Mouse (Mus musculus): ENCODE results near the gene Ccdc152. TPM values are rescaled to one million over a fixed set of nuclear protein-coding genes. Genes with fewer than 3 reads are reported as not detected.

Ccdc152 gene
- polyA plus RNA-seq, 1 experiment from 2014 or later, result 0.31 TPM

- H3K27ac ChIP-seq, result no peak overlapping the region
- no peaks in the 10 kb centered on the region for H3K27me3 ChIP-seq
- ATAC-seq (ENCODE audit: low FRiP score, low read depth), result no peak
- H3K4me2 ChIP-seq (replicated peaks), result no peak overlapping the region
- H3K36me3 ChIP-seq, result no peaks in the 10 kb centered on the region; the same call in 1 of the 2 replicates
- H3K9me3 ChIP-seq, result no peaks in the 10 kb centered on the region
- H3K4me1 ChIP-seq, result no peaks in the 10 kb centered on the region
- H3K4me3 ChIP-seq, result no peak overlapping the region
- no peak overlapping the region for H3K9ac ChIP-seq
Measured at GRCm38 (mm10) chr15:3312937-3313336, 9.6 kb upstream of the Ccdc152 start.

GRCm38 (mm10) chr15:3309856-3310255, 6.5 kb upstream of the Ccdc152 start:
- Histone ChIP-seq H3K9ac (no peak overlapping the region), H3K4me2 (replicated peaks) (no peak overlapping the region), H3K36me3 (no peaks in the 10 kb centered on the region), H3K4me1 (no peaks in the 10 kb centered on the region), H3K27ac (no peak overlapping the region), H3K9me3 (no peaks in the 10 kb centered on the region), H3K27me3 (no peaks in the 10 kb centered on the region), H3K4me3 (no peak overlapping the region)
- WGBS, result 87% methylated on average over 3 of the region's 3 CpGs
- no peak for ATAC-seq (ENCODE audit: low FRiP score, low read depth)

DNA sequence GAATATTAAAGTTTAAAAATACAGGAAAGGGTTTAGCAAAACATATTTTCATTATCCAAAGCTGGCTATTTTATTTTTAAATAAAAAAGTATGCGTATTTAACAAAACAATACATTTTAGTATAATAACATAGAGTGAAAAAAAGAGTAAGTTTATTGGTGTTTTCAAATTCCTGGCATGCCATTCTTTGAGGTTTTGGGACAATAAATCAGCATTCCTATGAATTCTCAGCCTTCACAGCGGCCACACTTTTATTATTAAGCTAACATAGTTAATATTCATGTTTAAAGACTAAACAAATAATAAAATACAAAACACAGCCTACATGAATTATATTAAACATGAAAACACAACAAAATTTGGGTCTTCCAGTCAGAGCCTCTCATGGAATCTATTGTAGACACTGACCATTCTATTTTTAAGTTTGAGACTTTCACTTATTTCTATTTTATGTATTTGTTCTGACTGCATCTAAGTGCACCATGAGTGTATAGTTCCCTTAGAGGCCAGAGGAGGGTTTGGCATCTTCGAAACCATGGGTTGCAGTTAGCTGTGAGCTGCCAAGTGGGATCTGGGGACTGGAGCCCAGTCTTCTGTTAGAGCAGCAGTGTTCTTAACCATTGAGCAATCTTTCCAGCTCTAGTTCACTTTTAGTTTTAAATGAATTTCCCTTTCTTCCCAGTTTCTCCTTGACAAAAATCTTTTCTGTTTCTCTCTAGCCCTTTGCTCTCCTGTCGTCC, 2.8 kb downstream of the Ccdc152 start:
- Histone ChIP-seq H3K9ac (no peak overlapping the region), H3K4me2 (replicated peaks) (no peak overlapping the region), H3K36me3 (no peaks in the 10 kb centered on the region), H3K27me3 (no peaks in the 10 kb centered on the region), H3K4me1 (0 out of 2 replicates have a peak, but pooled peaks cover 5% of the 10 kb centered on the region), H3K4me3 (no peak overlapping the region), H3K27ac (no peak overlapping the region), H3K9me3 (no peaks in the 10 kb centered on the region)
- WGBS, result 68% methylated on average over 4 of the region's 4 CpGs
- no peak for ATAC-seq (ENCODE audit: low FRiP score, low read depth)

- H3K9me3 ChIP-seq, result no peaks in the 10 kb centered on the region
- H3K4me3 ChIP-seq, result no peak overlapping the region
- WGBS, result 76% methylated on average over 8 of the region's 8 CpGs
- H3K27me3 ChIP-seq, result no peaks in the 10 kb centered on the region
- ATAC-seq (ENCODE audit: low FRiP score, low read depth), result no peak
- H3K4me1 ChIP-seq, result 0 out of 2 replicates have a peak, but pooled peaks cover 5% of the 10 kb centered on the region
- no peak overlapping the region for H3K4me2 ChIP-seq (replicated peaks)
- H3K36me3 ChIP-seq, result no peaks in the 10 kb centered on the region
- no peak overlapping the region for H3K27ac ChIP-seq
- H3K9ac ChIP-seq, result no peak overlapping the region
Measured at GRCm38 (mm10) chr15:3297615-3298014, 5.7 kb downstream of the Ccdc152 start.

- no peaks in the 10 kb centered on the region for H3K27me3 ChIP-seq
- no peak overlapping the region for H3K4me2 ChIP-seq (replicated peaks)
- 77% methylated on average over 1 of the region's 1 CpGs for WGBS
- H3K9ac ChIP-seq, result no peak overlapping the region
- no peaks in the 10 kb centered on the region for H3K9me3 ChIP-seq
- H3K36me3 ChIP-seq, result no peaks in the 10 kb centered on the region
- no peak for ATAC-seq (ENCODE audit: low FRiP score, low read depth)
- H3K27ac ChIP-seq, result no peak overlapping the region
- no peak overlapping the region for H3K4me3 ChIP-seq
- 0 out of 2 replicates have a peak, but pooled peaks cover 5% of the 10 kb centered on the region for H3K4me1 ChIP-seq
Measured at GRCm38 (mm10) chr15:3295986-3296385, 7.3 kb downstream of the Ccdc152 start.

DNA sequence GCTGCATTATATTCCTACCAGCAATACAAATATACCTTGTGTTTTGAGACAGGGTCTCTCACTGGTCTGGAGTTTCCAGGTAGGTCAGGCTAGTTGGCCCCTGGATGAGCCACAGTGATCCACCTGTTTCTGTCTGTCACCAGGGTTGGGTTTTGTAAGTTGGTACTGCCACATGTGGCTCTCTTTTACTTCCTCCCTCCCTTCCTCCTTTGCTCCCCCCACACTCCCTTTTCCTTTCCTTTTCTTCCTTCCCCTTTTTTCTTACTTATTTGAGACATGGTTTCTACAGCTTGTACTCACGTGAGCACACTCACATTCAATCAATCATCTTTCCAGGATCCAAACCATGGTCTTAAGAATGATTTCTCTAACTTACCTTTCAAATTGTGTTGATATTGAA, 9.8 kb downstream of the Ccdc152 start:
- H3K27me3 ChIP-seq, result no peaks in the 10 kb centered on the region
- no peak overlapping the region for H3K4me2 ChIP-seq (replicated peaks)
- no peaks in the 10 kb centered on the region for H3K9me3 ChIP-seq
- H3K36me3 ChIP-seq, result no peaks in the 10 kb centered on the region
- ATAC-seq (ENCODE audit: low FRiP score, low read depth), result no peak
- no peak overlapping the region for H3K9ac ChIP-seq
- 68% methylated on average over 1 of the region's 1 CpGs for WGBS
- H3K4me1 ChIP-seq, result no peaks in the 10 kb centered on the region
- H3K4me3 ChIP-seq, result no peak overlapping the region
- no peak overlapping the region for H3K27ac ChIP-seq

DNA sequence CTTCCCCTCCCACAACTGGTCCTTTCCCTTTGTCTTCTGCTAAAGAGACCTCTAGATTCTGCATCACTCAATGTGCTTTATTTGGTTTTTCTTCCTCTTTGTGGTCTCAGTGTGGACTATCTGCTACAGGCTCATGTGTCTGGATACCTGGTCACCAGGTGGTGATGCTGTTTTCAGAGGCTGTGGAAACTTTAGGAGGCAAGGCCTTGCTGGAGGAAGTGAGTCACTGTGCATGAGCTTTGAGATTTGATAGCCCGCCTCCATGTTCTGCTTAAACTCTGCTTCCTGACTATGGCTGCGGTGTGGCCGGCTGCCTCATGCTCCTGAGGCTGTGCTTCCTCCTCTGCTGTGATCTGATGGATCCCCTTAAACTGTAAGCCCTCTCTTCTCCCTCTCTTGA, 12.9 kb downstream of the Ccdc152 start:
- H3K36me3 ChIP-seq, result no peaks in the 10 kb centered on the region
- no peak overlapping the region for H3K4me3 ChIP-seq
- H3K9me3 ChIP-seq, result no peaks in the 10 kb centered on the region
- H3K4me1 ChIP-seq, result no peaks in the 10 kb centered on the region
- H3K4me2 ChIP-seq (replicated peaks), result no peak overlapping the region
- no peak overlapping the region for H3K9ac ChIP-seq
- WGBS, result 86% methylated on average over 3 of the region's 3 CpGs
- ATAC-seq (ENCODE audit: low FRiP score, low read depth), result no peak
- H3K27ac ChIP-seq, result no peak overlapping the region
- no peaks in the 10 kb centered on the region for H3K27me3 ChIP-seq

DNA sequence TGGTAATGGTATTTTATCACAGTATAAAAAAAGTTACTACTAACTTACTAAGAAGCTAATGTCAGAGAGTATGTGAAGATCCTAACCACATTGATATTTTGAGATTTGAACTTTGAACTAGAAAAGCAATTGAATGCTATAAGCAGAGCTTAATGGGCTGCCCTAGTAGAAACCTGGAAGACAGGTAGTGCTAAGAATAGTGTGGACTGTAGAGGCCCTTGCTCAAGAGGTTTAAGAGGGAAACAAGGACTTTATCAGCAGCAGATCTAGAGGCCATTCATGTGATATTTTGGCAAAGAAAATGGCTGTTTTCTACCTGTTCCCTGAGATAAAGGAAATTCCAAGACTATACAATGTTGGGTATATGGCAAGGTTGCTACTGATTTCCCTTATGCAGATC, 17.3 kb downstream of the Ccdc152 start:
- no peak for ATAC-seq (ENCODE audit: low FRiP score, low read depth)

GRCm38 (mm10) chr15:3281737-3282136, 21.6 kb downstream of the Ccdc152 start:
- no peak for ATAC-seq (ENCODE audit: low FRiP score, low read depth)
- no peaks in the 10 kb centered on the region for H3K4me1 ChIP-seq
- 83% methylated on average over 1 of the region's 1 CpGs for WGBS

More for the DNA sequence above, 17.3 kb downstream of the Ccdc152 start:
- Histone ChIP-seq H3K9me3 (no peaks in the 10 kb centered on the region), H3K27me3 (no peaks in the 10 kb centered on the region), H3K27ac (no peak overlapping the region), H3K4me1 (no peaks in the 10 kb centered on the region), H3K4me3 (no peak overlapping the region), H3K36me3 (no peaks in the 10 kb centered on the region), H3K9ac (no peak overlapping the region), H3K4me2 (replicated peaks) (no peak overlapping the region)

DNA sequence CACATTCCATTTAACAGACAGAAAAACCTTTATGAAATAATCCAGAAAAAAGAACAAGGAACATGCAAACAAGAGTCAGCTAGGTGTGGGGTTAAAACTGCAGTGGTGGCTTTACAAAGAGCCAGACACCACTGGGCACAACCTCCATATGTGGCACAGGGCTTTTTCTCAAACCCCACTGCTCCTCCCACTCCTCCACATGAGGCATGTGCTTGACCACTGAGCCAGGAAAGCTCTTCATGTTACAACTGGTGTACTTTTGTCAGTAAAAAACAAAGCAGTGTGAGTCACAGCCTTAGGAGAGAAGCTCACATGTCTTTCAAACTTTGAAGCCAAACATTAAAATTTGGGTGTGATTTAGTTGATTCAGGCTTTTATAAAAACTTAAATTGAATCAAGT, 22.1 kb downstream of the Ccdc152 start:
- Histone ChIP-seq H3K9ac (no peak overlapping the region), H3K27ac (no peak overlapping the region), H3K36me3 (peaks cover 10% of the 10 kb centered on the region), H3K27me3 (no peaks in the 10 kb centered on the region), H3K4me1 (no peaks in the 10 kb centered on the region), H3K4me3 (no peak overlapping the region), H3K9me3 (no peaks in the 10 kb centered on the region), H3K4me2 (replicated peaks) (no peak overlapping the region)
- no peak for ATAC-seq (ENCODE audit: low FRiP score, low read depth)

More at GRCm38 (mm10) chr15:3281737-3282136, 21.6 kb downstream of the Ccdc152 start:
- H3K27me3 ChIP-seq, result no peaks in the 10 kb centered on the region
- no peaks in the 10 kb centered on the region for H3K9me3 ChIP-seq
- H3K27ac ChIP-seq, result no peak overlapping the region
- peaks cover 10% of the 10 kb centered on the region for H3K36me3 ChIP-seq
- H3K9ac ChIP-seq, result no peak overlapping the region
- no peak overlapping the region for H3K4me2 ChIP-seq (replicated peaks)
- no peak overlapping the region for H3K4me3 ChIP-seq

GRCm38 (mm10) chr15:3279242-3279641, 24.1 kb downstream of the Ccdc152 start:
- H3K4me3 ChIP-seq, result no peak overlapping the region
- WGBS, result 79% methylated on average over 7 of the region's 7 CpGs
- no peaks in the 10 kb centered on the region for H3K27me3 ChIP-seq
- H3K9ac ChIP-seq, result no peak overlapping the region
- no peak overlapping the region for H3K4me2 ChIP-seq (replicated peaks)
- no peaks in the 10 kb centered on the region for H3K4me1 ChIP-seq
- no peaks in the 10 kb centered on the region for H3K9me3 ChIP-seq
- ATAC-seq (ENCODE audit: low FRiP score, low read depth), result no peak
- H3K27ac ChIP-seq, result no peak overlapping the region
- peaks cover 17% of the 10 kb centered on the region for H3K36me3 ChIP-seq

DNA sequence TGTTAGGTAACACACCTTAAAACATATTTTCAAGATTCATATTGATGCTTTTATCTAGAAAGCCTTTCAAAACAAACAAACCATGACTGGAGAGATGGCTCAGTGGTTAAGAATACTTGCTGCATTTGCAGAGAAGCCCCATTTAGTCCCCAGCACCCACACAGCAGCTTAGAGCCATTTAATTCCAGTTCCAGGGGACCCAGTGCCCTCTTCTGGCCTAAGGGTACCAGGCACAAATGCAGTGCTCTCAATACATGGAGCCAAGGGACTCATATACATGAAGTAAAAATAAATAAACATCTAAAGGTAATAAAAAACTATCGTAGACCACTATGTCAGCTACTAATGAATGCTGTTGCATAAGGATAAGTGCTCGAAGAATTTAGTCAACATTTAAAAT, 25.9 kb downstream of the Ccdc152 start:
- H3K27ac ChIP-seq, result no peak overlapping the region
- no peaks in the 10 kb centered on the region for H3K4me1 ChIP-seq
- H3K27me3 ChIP-seq, result no peaks in the 10 kb centered on the region
- ATAC-seq (ENCODE audit: low FRiP score, low read depth), result no peak
- H3K4me2 ChIP-seq (replicated peaks), result no peak overlapping the region
- no peaks in the 10 kb centered on the region for H3K9me3 ChIP-seq
- no peak overlapping the region for H3K9ac ChIP-seq
- peaks cover 17% of the 10 kb centered on the region for H3K36me3 ChIP-seq
- 89% methylated on average over 2 of the region's 2 CpGs for WGBS
- H3K4me3 ChIP-seq, result no peak overlapping the region

- no peak overlapping the region for H3K9ac ChIP-seq
- WGBS, result 61% methylated on average over 1 of the region's 1 CpGs
- H3K9me3 ChIP-seq, result no peaks in the 10 kb centered on the region
- no peak overlapping the region for H3K27ac ChIP-seq
- H3K36me3 ChIP-seq, result peaks cover 12% of the 10 kb centered on the region
- H3K4me3 ChIP-seq, result no peak overlapping the region
- H3K27me3 ChIP-seq, result no peaks in the 10 kb centered on the region
- peaks cover 16% of the 10 kb centered on the region for H3K4me1 ChIP-seq
- H3K4me2 ChIP-seq (replicated peaks), result no peak overlapping the region
- ATAC-seq (ENCODE audit: low FRiP score, low read depth), result no peak
Measured at GRCm38 (mm10) chr15:3273191-3273590, 30.1 kb downstream of the Ccdc152 start.

All from limb, embryonic 13.5 days (tissue).